Mouse (Mus musculus) frontal cortex, adult (tissue): ENCODE results near the gene Adam30.
"Not testable (repeated sequence)": the region's sequence is repeated elsewhere in the genome, so short reads cannot be mapped to it uniquely, and the experiment has no call there.

Experiments
- ATAC-seq: cut with Nextera tagmentation; 2 replicates; pipeline ENCODE4 v1.9.2; 2017; ENCODE audit warnings: mild to moderate bottlenecking, moderate library complexity, mixed read lengths; ENCODE audit not compliant: low TSS enrichment

Adam30 gene

DNA sequence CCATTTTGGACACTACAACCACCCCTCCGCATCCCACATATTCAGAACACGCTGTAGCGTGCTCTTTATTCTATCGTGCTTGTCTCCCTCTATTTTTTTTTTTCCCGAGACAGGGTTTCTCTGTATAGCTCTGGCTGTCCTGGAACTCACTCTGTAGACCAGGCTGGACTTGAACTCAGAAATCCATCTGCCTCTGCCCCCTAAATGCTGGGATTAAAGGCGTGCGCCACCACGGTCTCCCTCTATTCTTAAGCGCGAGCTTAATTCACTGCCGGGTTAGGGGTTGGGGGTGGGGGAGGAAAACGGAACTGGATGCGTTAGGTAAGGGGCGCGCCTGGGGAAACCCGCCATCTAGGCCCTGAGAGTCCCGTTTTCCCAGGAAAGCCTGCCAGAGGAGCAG is at the start of gene Adam30:
Gene Adam30, plus strand, starts transcription at position 301 of the 400 bp plus-strand sequence.
- no peak for ATAC-seq

DNA sequence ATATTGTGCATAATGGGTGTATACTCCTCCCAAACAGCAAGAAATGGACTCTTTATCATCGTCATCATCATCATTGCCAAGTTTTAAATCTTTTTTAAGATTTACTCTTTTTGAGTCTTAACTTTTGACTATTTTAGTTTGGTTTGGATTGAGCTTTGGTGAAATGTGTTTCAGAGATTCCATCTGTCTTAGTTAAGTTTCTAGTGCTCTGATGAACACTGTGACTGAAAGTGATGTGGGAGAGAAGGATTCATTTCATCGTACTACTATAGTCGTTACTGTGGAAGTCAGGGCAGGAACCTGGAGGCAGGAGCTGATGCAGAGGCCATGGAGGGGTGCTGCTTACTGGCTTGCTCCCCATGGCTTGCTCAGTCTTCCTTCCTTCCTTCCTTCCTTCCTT is 42.2 kb upstream of the Adam30 start:
- peak; percentile 90 for ATAC-seq

DNA sequence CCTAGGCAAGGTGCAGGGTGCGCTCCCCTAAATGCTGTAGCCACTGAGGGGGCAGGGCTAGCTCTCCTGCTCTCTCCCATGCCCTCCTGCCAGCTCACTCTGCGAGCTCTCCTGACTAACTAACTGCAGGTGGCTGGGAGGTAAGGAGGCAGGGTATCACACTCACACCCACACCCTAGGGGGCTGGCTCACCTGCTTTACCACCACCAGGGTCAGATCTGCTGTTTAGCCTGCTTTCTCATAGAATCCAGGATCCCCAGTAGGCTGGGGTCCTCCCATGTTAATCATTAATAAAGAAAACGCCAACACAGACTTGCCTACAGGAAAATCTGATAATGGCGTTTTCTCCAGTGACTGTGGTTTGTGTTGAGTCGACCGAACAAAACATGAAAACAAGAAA is 41.1 kb upstream of the Adam30 start:
- no peak for ATAC-seq

DNA sequence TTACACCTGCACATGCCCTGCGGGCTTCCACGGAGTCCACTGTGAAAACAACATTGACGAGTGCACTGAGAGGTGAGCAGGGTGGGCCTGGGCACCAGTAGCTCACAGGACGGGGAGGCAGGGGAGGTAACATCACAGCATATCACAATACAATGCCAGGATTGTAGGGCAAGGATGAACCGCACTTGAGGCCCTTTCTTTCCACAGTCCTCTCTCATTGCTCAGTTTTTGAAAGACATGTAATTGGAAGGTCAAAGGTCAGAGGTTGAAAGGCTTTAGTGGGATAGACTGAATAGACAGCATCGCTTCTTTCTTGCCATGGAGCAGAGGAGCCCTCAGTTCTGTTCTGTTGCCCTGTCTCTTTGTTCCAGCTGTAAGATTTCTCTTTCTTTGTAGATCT is 39.5 kb upstream of the Adam30 start:
- ATAC-seq: no peak

DNA sequence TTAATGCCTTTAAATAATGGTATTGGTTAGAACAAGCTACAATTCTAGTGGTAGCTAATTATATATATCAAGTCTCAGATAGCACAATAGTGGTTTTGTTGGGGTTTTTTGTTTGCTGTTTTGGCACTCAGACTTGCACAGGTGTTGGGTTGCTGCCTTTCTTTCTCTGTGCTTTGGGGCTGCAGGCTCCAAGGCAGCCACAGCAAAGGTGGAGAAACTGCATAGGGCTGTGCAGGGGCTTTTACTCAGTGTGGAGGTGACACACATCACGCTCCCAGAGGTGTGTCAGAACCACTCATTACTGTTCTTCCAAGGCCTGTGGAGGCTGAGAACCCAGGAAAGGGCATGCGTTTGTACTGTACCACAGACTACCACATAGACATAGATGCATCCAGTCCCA is 32.7 kb upstream of the Adam30 start:
- no peak for ATAC-seq

DNA sequence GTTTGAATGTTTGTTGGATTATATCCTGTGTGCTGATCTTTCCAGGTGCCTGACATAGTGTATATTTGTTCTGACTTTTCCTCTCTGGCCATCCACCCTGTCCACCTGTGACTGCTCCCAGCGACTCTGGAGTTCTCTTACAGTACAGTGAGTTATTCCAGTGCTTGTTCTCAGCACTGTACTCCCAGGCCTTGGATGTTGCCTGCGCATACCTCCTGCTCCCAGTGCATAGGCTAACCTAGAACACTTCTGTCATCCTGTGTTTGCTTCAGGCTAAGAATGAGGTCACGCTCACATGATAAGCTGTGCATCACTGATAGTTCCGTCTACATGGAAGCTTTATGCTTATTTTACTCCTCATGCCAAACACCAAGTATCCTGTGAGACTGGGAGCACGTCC is 31.7 kb upstream of the Adam30 start:
- ATAC-seq: no peak

DNA sequence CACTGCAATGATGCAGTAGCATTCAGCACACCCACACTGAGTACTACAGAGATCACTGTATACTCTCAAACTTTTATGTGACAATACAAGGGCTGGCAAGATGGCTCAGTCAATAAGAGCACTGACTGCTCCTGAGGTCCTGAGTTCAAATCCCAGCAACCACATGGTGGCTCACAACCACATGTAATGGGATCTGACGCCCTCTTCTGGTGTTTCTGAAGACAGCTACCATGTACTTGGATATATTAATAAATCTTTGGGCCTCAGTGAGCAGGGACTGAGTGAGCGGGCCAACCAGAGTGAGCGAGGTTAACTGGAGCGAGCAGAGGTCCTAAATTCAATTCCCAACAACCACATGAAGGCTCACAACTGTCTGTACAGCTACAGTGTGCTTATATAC is 28.3 kb upstream of the Adam30 start:
- not testable (repeated sequence) for ATAC-seq

DNA sequence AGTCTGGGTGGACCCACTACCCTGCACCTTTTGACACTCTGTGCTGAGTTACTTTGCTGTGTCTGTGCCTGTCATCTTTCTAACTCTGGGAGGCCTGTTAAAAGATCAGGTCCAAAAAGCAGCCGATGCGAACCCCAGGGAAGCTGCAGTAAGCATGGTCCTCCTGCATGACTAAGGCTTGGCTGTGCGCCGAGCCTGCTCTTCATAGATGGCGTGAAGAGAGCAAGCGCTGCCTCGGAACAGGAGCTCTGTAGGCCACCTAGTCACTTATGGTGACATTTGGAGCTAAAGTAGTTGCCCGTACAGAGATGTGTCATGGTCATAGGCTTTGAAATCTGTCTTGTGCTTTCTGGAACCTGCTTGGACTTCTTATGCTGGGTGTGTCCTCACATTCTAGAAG is 27.8 kb upstream of the Adam30 start:
- ATAC-seq: no peak

DNA sequence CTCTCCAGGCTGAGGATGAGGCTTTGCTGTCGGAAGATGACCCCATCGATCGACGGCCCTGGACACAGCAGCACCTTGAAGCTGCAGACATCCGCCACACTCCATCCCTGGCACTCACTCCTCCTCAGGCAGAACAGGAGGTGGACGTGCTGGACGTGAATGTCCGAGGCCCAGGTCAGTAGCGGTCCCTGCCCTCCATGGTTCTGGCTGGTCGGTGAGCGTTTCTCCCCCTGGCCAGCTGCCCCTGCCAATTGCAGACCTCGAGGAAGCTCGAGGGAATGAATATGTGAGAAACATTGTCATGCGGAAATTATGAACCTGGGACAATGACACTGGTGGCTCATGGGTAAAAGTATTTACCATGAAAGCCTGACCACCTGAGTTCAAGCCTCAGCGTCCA is 19.0 kb upstream of the Adam30 start:
- no peak for ATAC-seq

DNA sequence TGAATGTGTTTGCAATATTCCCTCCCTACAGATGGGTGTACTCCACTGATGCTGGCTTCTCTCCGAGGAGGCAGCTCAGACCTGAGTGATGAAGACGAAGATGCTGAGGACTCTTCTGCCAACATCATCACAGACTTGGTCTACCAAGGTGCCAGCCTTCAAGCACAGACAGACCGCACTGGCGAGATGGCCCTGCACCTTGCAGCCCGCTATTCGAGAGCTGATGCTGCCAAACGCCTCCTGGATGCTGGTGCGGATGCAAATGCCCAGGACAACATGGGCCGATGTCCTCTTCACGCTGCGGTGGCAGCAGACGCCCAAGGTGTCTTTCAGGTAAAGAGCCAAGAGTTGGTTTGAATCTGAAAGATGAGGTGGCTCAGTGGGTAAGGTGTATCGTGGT is 17.6 kb upstream of the Adam30 start:
- ATAC-seq: no peak

DNA sequence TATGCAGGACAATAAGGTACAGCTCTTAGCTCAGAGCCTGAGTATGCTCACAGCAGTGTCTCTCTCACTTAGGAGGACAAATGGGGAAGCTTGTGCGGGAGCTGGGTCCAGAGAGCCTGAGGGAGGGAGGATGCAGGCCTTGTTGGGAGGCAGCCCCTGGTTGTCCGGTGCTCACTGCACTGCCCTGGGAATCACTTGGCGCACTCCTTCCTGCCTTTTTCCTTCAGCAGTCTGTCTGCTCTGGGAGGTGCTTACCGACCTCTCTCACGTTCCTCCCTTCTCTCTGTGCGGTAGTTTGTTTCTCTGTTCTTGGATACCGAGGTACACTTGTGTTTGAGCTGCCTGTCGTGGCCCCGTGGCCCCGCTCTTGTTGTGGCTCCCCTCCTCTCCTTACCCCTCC is 15.2 kb upstream of the Adam30 start:
- no peak for ATAC-seq

DNA sequence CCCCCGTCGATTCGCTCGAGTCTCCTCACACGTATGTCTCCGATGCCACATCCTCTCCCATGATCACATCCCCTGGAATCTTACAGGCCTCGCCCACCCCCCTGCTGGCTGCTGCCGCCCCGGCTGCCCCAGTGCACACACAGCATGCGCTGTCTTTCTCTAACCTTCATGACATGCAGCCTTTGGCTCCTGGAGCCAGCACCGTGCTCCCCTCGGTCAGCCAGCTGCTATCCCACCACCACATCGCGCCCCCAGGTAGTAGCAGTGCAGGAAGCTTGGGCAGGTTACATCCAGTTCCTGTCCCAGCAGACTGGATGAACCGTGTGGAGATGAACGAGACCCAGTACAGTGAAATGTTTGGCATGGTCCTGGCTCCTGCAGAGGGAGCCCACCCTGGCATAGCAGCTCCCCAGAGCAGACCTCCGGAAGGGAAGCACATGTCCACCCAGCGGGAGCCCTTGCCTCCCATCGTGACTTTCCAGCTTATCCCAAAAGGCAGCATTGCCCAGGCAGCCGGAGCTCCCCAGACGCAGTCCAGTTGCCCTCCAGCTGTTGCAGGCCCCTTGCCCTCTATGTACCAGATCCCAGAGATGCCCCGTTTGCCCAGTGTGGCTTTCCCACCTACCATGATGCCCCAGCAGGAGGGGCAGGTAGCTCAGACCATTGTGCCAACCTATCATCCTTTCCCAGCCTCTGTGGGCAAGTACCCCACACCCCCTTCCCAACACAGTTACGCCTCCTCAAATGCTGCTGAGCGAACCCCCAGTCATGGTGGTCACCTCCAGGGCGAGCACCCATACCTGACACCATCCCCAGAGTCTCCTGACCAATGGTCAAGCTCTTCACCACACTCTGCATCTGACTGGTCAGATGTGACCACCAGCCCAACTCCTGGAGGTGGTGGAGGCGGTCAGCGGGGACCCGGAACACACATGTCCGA is 13.7 kb upstream of the Adam30 start:
- ATAC-seq: no peak

DNA sequence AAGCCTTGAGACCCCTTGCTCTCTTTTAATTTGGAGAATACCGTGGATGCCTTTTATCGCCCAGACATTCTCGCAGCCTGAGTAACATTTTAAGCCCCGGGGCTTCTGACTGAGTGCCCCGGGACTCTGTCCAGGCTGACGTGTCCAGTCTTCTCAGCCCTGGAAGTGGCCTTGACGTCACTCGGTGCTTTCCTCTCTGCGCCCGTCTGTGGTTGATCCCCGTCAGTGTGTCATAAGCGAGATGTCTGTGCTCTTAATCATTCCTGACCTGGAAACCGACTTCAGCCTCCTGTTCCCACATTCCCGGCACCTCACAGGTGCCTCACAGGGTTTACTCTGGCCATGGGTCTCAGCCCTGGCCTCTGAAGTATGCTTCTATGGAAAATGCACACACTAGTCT is 12.7 kb upstream of the Adam30 start:
- ATAC-seq: no peak

DNA sequence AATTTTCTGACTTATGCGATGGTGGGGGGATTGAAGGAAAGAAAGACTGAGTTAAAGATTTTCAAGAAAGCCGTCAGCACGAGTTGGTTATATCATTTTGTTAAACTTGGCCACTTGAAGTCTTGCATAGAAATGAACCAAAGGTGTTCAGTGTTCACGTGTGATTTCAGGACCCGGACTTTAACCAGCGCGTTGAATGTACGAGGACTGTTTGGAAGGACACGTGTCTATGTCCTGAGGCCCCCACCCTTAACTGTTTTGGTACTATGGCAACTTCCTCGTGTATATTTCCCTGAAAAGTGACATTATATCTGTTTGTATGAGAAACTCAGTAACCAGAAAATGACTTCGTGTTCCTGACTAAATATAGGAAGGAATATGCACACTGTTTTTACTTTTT is 10.5 kb upstream of the Adam30 start:
- ATAC-seq: no peak

DNA sequence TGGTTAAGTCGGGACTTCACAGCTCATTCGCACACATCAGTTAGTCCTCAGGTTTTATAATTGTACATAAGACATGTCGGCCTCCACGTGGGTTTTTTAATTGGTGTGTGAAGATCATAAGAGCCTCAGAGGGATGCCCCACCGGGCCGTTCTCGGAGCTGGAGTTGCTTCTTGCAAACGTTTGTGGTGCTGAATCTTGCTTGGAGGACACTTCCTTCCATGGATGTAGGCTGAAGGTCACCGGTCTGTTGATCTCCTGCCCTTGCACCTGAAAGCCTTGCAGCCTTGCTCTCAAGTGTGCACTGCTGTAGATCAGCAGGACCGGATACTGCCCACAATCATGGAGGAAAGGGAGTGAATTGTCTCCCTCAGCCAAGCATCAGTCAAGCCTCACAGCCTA is 9.4 kb upstream of the Adam30 start:
- ATAC-seq: no peak

DNA sequence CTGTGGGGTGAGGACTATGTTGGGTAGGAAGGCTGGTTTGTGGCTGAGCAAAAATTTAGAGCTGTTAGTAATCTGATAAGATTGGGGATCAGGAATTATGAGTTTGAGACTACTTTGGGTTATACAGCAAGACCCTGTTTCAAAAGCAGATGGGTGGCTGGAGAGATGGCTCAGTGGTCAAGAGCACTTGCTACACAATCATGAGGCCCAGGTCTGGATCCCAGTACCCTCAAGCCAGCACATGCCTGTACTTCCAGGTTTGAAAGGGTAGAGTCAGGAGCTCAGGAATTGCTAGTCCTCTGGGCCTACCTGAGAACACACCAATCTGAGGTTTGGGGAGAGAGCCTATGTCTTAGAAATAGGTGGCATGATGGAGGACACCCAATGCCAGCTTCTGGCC is 7.0 kb upstream of the Adam30 start:
- no peak for ATAC-seq

DNA sequence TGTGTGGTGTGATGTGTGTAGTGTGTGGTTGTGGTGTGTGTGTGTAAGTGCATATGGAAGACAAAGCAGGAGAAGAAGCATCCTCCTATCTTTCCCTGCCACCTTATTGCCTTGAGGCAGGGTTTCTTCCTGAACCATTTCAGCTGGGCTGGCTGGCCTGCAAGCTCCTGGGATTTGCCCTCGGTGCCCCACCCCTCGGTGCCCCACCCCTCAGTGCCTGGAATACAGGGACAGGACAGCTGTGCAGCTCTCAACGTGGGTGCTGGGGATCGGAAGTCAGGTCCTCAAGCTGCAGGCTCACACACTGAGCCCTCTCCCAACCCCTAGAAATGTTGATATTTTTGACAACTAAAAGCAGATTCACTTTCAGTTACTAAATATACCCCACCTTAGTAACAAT is 4.3 kb upstream of the Adam30 start:
- ATAC-seq: no peak

DNA sequence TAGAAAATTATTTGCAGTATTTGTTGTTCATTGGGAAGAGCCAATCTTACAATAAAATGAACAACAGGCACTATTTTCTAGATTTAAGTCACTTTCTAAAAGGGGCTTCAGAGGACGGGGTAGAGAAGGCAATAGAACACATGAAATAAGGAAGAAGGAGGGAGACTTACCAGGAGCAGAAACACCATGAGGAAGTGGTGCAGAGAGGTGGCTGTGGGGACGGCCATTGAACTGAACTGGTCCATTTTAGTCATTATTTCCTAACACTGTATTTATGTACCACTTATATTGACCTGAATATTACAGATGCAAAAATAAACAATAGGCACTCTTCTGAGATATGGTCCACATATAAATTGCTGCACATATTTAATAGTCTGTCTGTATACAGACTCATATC is 3.4 kb upstream of the Adam30 start:
- ATAC-seq: no peak

DNA sequence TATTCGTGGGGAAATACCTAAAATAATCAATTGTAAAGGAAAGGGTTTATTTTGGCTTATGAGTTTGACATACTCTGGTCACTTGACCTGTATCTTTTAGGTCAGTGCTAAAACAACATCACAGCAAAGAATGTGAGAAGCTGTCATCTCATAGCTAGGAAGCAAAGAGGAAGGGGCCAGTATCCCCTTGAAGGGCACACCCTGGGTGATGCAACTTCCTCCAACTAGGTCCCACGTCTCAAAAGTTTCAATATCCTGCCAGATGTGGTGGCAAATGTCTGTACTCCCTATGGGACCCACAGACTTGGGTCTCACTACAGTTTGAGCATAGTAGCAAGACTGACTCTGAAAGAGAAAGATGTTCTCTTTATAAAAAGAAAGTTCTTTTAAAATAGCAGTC is 2.8 kb upstream of the Adam30 start:
- ATAC-seq: no peak

DNA sequence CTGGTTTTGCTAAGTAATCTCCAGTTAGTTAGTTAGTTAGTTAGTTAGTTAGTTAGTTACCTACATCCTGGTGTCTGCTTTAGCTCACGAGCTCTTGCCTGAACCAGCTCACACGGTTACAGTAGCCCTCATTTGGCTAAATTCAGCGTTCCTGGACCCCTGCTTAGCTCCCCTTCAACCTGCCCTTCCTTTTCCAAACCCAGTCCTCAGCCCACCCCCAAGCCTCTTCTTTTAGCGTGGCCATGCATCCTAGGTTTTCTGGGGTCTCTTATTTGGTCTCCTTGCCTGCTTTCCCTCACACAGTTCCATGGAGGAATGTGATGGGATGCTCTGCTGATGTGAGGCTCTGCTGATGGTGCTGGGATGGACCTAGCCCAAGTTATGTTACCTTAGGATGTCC is 1.8 kb upstream of the Adam30 start:
- ATAC-seq: no peak

DNA sequence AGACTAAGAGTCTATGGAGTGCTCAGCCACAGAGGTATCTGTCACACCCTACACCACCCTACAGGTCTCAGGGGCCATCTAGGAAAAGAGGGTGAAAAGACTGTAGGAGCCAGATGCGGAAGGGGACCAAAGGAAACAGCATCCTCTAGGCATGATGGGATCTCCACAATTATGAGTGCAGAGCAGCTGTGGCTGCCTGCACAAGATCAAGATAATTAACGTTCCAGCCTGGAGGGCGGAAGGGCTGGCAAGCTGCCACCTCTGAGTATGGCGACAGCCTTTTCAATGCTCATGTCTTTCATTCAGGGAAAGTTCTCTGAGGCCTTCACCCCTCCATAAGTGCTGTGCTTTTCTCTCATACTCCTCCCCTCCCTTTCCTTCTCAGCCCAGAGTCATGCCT is 1.1 kb upstream of the Adam30 start:
- no peak; the same call in 1 of the 2 replicates for ATAC-seq

DNA sequence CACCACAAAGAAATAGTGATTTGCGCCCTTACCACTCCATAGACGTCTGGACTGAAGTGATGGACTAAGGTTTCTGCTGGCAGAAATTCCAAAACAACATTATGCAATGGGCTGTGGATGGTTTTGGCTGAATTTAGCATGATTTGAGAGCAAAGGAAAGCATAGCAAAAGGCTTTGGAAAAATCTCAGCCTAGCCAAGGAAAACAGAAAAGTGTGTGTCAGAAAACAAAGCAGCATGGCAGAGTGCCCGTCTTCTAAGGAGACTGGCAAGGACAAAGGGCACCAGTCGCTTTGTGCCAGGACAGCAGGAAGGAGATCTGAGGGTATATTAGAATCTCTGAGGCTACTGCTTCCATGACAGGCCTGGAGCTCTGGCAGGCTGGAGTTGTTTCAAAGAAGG is 17.9 kb downstream of the Adam30 start:
- ATAC-seq: peak; percentile 72

DNA sequence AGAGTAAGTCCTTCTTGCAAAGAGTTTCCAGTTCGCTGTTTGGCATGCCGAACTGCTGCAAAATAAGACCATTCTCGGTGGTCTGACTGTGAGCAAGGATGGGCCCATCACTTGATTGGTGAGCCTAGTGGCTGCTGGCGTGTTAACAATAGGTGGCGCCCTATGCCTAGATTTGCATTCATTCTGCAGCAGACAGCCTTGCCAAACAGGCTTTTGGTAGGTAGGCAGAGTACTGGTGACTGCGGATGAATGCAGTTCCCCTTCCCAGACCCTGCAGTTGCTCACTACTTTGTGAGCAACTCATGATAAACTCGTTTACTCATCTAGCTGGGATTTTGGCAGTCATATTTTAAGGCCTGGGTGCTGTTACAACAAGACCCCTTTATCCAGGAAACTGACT is 20.4 kb downstream of the Adam30 start:
- peak; percentile 65; the same call in 1 of the 2 replicates for ATAC-seq

DNA sequence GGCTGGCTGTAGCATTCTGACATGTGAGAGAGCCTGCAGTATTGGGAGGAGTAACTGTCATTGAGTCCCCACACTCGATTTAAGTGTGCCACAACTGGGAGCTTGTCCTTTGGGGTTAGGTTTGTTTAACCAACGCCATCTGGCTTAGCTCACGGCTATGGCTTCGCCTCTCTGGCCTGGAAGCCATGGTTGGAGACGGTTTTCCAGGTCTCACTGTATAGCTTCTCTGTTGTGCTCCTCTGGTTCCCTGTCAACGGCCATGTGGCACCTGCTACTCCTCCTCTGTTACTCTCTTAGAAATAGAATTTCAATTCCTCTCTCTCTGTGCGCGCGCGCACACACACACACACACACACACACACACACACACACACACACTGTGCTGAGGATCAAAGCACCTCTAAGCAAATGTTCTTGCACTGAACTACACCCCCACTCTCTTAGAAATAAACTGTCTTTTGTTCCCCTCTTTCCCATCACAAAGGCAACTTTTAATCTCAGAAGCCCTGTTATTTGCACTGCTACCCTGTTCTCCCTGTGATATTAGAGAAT is 24.8 kb downstream of the Adam30 start:
- ATAC-seq: no peak
